Mouse (Mus musculus) splenic B cell, adult 2 months (primary cell): ENCODE results near the gene Gm20604.

ENCODE experiments used
- DNase-seq: peaks from one replicate; pipeline ENCODE4 v3.0.0-alpha.2; 2011; ENCODE audit warnings: low read depth, low spot score
- H3K27me3 ChIP-seq: 2 replicates; pipeline ENCODE4 v1.6.1; 2012; ENCODE audit warnings: mild to moderate bottlenecking, low read length, moderate library complexity, mixed read lengths; ENCODE audit not compliant: control insufficient read depth, poor library complexity, insufficient read depth, severe bottlenecking
- H3K36me3 ChIP-seq: 2 replicates; pipeline ENCODE4 v1.6.1; 2012; ENCODE audit warnings: mild to moderate bottlenecking, low read length, moderate library complexity, mixed read lengths; ENCODE audit not compliant: control insufficient read depth, poor library complexity, insufficient read depth, severe bottlenecking

Gm20604 gene

DNA sequence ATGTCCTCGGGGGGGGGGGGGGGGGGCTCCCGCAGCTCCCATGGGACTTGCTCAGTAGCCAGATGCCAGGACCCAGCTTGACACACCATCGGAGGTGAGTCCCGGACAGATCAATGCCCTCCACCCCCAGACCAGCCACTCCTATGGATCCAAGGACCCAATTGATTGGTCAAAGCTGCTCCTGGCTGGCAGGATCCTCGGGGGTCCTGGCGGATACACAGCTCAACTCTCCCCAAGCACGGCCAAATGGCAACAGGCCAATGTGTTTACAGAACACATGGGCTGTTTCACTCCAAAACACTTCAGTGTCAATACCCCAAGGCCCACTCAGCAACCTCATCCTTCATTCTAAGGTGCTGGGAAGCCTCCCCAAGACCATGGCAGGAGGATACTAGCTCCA is 66.7 kb downstream of the Gm20604 start:
- H3K27me3 ChIP-seq: no peaks in the 10 kb centered on the region
- DNase-seq: no peak
- H3K36me3 ChIP-seq: no peaks in the 10 kb centered on the region
